Mouse (Mus musculus) kidney, adult 8-10 months (tissue): ENCODE results near the gene Nlrp9b.
"Not testable (repeated sequence)": the region's sequence is repeated elsewhere in the genome, so short reads cannot be mapped to it uniquely, and the experiment has no call there.

ENCODE experiments used
- DNase-seq, 2 experiments: peaks; one replicate each; pipeline ENCODE4 v3.0.0; 2022

Gene Nlrp9b

GRCm38 (mm10) chr7:19991165-19991564, at the start of gene Nlrp9b:
TSS of gene Nlrp9b (plus strand) at chr7:19991465.
- DNase-seq: not testable (repeated sequence)

GRCm38 (mm10) chr7:19944709-19945108, 46.6 kb upstream of the Nlrp9b start:
- no peak for DNase-seq

GRCm38 (mm10) chr7:19945201-19945600, 46.1 kb upstream of the Nlrp9b start:
- DNase-seq: no peak

DNA sequence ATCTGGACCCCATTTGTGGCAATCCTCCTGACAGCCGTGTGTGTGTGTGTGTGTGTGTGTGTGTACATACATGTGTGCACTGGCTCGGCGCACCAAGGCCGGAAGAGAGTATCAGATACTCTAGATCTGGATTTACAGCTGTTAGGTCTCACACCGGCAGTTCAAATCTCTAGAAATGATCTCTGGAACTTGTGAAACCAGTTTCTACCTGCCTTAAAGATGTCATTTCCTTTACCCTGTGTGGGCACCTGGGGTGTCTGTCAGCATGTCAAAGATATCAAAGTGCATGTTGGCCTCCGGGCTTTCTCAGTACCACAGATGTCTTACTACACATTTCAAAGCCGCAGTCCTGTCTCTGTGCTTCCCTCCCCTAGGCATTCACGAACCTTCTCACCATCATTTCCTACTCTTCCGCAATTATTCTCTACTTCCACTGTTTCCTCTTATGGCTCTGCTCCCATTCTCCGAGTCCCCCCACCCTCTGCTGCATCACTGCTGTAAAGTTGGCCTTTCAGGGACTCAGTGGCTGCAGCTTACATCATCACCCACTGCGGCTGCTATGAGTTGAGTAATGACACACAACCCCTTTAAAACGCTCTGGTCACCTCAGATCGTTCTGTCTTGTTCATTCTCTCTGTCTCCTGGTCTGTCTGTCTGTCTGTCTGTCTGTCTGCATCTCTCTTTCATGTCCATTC, 45.3 kb upstream of the Nlrp9b start:
- no peak for DNase-seq

GRCm38 (mm10) chr7:19948956-19949355, 42.3 kb upstream of the Nlrp9b start:
- DNase-seq: no peak

GRCm38 (mm10) chr7:19949996-19950395, 41.3 kb upstream of the Nlrp9b start:
- DNase-seq: no peak

- no peak for DNase-seq
Observed at GRCm38 (mm10) chr7:19950589-19950988, 40.7 kb upstream of the Nlrp9b start, which contains the start of gene Igsf23. TSS of gene Igsf23 (minus strand) at chr7:19950756.

DNA sequence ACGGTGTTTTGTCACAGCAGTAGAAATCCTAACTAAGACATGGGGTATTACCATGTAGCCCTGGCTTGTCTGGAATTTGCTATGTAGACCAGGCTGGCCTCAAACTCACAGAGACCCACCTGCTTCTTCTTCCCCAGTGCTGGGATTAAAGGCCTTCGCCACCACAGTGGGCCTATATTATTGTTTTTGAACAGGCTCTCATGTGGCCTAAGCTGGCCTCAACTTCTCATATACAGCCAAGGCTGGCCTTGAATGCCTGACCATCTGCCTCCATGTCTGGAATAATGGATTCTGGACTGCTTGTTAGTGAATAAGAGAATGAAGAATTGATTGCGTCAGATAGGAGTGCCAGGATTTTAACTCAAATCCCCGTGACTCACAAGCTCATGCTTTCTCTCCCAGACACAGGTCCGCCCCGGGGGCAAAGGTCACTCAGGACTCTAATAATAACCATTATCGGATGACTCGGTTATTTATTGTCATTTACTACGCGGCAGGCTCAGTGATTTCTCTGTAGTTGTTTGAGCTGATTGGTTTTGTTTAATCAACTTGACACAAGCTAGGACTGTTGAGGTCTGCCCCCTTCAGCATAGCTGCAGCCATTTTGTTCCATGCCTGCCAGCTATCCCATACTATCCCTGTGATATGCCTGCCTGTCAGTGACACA, 38.8 kb upstream of the Nlrp9b start:
- peak; percentile 36 to 64 for DNase-seq

DNA sequence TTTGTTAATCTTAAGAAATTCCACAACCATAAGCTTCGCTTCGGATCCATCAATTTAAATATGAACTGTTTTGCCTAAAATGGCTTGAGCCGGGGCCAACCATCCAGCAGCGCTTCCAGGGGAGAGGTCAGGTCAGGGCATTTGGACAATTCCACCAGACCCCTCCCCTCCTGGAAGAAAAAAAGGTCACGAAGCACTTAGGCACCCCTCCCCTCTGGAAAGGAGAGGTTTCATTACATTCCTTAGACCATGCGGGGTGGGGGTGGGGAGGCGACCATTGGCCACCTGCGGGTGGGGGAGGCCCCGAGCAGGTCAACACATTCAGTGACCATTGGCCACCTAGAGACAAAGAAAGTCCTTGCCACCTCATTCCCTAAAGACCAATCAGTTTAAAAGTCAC, 38.2 kb upstream of the Nlrp9b start:
- DNase-seq: no peak

- no peak for DNase-seq
Observed at GRCm38 (mm10) chr7:19955861-19956260, 35.4 kb upstream of the Nlrp9b start.

DNA sequence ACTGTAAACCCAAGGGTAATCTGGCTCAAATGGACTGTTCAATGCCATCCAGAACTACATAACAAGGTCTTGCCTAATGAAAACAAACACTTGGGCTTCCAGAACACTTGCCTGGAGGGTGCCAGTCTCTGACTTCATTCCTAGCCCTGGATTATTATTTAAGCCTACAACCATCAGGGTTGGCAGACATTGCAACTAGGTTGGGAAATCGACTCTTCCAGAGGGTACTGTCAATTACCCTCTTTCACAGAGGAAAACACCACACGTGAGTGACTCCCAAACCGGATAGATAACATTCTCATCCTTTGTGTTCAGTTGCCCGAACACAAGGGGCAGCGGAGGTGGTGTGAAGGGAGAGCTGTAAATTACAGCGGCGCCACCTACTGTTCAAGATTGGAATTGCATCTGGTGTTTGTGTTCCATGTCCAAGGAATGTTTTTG, 34.9 kb upstream of the Nlrp9b start:
- peak; percentile 82 to 95 for DNase-seq

- DNase-seq: no peak
Observed at GRCm38 (mm10) chr7:19962423-19962822, 28.8 kb upstream of the Nlrp9b start.

DNA sequence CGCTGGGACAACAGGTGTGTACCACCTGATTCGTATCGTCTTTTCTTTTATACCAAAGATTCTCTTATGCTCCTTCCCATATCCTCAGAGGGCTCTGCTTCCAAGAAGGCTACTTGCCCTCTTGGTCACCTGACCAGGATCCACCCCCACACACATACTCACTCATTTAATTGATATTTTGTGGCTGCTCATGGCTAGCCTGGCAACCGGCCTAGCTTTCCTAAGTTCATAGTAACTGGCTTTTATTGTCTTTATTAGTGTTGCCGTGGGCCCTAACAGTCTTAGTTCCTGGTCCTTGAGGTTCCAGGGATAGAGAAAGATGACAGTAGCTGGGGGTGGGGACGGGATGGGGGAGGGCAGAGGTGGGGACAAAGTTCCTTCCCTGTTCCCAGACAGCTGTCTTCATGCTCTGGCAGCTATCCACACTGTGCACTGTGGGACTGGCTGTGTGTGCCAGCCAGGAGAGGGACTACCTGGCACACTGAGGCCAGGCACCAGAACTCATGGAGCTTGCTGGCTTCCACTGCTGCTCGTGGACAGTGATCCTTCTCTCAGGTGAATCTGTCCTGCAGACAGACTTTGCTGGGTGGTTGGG, 26.2 kb upstream of the Nlrp9b start, which contains the start of gene Ceacam20:
TSS of gene Ceacam20 (plus strand) at position 428 of the 595 bp plus-strand sequence.
- DNase-seq: peak; percentile 36 to 47

- no peak for DNase-seq
Observed at GRCm38 (mm10) chr7:19969106-19969505, 22.2 kb upstream of the Nlrp9b start.

- no peak for DNase-seq
Observed at GRCm38 (mm10) chr7:19969541-19970090, 21.6 kb upstream of the Nlrp9b start.

DNA sequence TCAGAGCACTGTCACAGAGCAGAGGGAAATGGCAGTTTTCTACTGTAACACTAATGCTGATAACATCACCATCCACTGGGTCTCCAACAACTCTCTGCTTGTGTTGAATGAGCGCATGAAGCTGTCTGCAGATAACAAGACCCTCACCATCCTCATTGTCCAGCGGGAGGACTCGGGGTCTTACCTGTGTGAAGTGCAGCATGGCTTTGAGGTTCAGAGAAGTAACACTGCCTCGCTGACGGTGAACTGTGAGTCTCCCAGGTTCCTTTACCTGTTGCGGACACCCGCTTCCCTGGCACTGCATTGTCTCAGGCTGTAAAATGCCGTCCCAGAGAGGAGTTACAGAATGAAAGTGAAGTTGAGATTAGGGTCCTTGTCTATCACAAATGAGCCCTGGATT, 21.1 kb upstream of the Nlrp9b start:
- DNase-seq: no peak

- no peak for DNase-seq
Observed at GRCm38 (mm10) chr7:19971516-19971915, 19.7 kb upstream of the Nlrp9b start.

- not testable (repeated sequence) for DNase-seq
Observed at GRCm38 (mm10) chr7:19996721-19997120, 5.5 kb downstream of the Nlrp9b start.

DNA sequence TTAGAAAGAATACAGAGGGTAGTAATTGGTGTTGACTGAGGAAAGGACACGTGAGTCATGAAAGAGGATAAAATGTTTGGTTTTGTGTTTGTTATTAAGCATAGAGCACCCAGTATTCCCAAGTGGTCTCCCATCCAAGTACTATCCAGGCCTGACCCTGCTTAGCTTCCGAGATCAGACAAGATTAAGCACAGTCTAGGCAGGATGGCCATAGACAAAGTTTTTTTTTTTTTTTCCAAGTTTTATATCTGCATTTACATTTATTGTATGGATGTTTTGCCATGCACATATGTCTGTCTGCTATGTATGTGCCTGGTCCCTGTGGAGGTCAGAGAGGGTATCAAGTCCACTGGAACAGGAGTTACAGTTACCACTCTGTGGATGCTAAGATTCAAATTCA, 18.7 kb downstream of the Nlrp9b start:
- no peak for DNase-seq

GRCm38 (mm10) chr7:20064100-20064499, 72.8 kb downstream of the Nlrp9b start:
- not testable (repeated sequence) for DNase-seq

DNA sequence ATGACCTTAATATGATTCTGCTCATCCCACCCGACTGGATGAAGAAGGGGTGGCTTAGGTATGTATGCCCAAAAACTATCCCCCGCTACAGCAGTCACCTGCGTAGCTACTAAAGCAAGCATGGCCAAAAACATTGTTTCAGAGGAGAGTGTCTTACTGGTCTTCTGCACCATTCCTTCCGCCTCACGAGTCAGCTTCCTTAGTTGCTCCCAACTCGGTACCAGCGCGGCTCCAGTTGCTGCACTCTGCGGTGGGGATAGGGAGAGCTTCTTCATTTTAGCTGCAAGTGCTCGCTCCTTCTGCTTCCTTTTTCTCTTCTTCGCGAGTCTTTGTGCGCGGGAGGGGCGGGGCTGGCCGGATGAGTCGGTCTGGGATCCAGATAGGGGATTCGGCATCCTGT, 86.9 kb downstream of the Nlrp9b start:
- not testable (repeated sequence) for DNase-seq

DNA sequence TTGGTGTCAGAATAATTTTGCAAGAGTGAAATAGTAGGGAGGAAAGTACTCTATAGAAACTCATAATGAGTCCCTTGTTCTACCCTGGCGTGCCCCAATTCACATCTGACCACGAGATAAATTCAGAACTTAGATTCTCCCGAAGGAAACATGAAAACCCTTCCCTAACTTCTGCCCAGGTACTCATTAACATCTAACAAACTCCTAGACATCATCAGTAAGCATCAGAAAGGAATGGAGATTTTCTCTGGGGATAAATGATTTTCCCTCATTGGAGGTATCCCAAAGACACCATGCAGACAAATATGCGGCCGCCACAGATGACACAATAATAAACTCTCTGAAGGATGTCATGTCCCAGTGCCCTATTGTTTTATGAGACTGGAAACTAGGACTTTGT, 108.1 kb downstream of the Nlrp9b start, which contains the start of gene Vmn1r91:
TSS of gene Vmn1r91 (plus strand) at position 301 of the 400 bp plus-strand sequence.
- DNase-seq: not testable (repeated sequence)

DNA sequence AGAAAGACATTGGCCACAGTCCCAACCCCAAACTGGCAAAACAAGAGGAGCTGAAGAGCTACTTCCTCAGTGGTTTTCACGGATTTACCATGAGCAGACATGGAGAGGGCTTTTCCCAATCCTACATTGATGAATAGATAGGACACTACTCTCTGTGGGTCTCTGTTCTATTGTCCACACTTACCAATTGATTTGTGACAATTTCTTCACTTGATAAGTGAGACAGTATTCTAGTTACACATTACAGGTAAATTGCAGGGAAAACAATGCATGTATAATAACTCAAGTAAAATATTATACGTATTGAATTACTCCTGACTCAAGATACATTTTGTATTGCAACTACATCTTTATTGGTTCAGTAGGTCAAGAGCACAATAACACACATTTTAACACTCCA, 131.2 kb downstream of the Nlrp9b start, which contains the start of gene Gm16442:
TSS of gene Gm16442 (minus strand) at position 101 of the 400 bp plus-strand sequence.
- not testable (repeated sequence) for DNase-seq
